Mouse (Mus musculus) lung, postnatal 0 days (tissue): ENCODE measurements around the gene Mocs1.

Experiments
- CTCF ChIP-seq: IDR thresholded peaks from 2 replicates; pipeline ENCODE4 v1.5.1; 2016; ENCODE audit warnings: antibody characterized with exemption, mild to moderate bottlenecking
- EP300 ChIP-seq: IDR thresholded peaks from 2 replicates; pipeline ENCODE4 v1.6.1; 2016; ENCODE audit warnings: antibody characterized with exemption, mild to moderate bottlenecking, control low read depth

DNA sequence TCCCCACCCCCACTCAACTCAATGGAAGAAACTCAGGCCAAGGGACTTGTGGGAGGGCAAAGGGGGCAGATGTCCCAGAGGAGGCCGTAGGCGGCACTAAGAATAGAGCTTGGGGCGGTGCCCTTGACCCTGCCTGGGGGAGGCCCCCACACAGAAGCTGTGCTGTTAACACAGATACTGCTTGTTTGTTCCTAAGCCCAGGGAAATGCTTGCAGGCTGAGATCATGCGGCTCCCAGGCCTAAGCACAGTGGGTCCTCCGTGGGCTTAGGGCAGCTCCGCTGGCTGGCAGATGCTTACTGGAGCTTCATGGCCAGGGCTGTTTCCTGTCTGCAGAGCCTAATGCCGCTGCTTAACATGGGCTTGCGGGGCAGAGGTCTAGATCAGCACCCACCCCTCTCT, 44.5 kb downstream of the Mocs1 start:
- TF ChIP-seq CTCF (no peak), EP300 (no peak)
